Mouse (Mus musculus) urinary bladder, postnatal 14 days (tissue): ENCODE measurements at regions not wholly inside any gene's neighbourhood (a gene's known extent, or its start where the extent isn't known, plus 50 kb on each side); places are given as distances from the start of the nearest gene placed in this dataset.

Source experiments
- DNase-seq: peaks from one replicate; pipeline ENCODE4 v3.0.0; 2021; ENCODE audit warnings: low spot score

GRCm38 (mm10) chr8:79587258-79587657, 52.2 kb upstream of the Otud4 start:
- DNase-seq, result peak; percentile 73

- peak; percentile 59 for DNase-seq
Observed at GRCm38 (mm10) chr8:79584966-79585365, 54.5 kb upstream of the Otud4 start.

GRCm38 (mm10) chr8:79583326-79583725, 56.1 kb upstream of the Otud4 start:
- DNase-seq, result peak; percentile 42

GRCm38 (mm10) chr8:79582195-79582594, 57.2 kb upstream of the Otud4 start:
- no peak for DNase-seq

- DNase-seq, result peak; percentile 34
Observed at GRCm38 (mm10) chr8:79576086-79576485, 63.3 kb upstream of the Otud4 start.

- no peak for DNase-seq
Observed at GRCm38 (mm10) chr8:79575175-79575734, 64.2 kb upstream of the Otud4 start.

GRCm38 (mm10) chr8:79573491-79573890, 65.9 kb upstream of the Otud4 start:
- DNase-seq, result no peak

GRCm38 (mm10) chr8:79572526-79572925, 66.9 kb upstream of the Otud4 start:
- no peak for DNase-seq

- DNase-seq, result no peak
Observed at GRCm38 (mm10) chr8:79563101-79563500, 76.3 kb upstream of the Otud4 start.

- DNase-seq, result no peak
Observed at GRCm38 (mm10) chr8:79562669-79563068, 76.7 kb upstream of the Otud4 start.

- DNase-seq, result no peak
Observed at GRCm38 (mm10) chr8:79562071-79562581, 77.3 kb upstream of the Otud4 start.

GRCm38 (mm10) chr8:79561269-79562063, 78.0 kb upstream of the Otud4 start:
- no peak for DNase-seq

GRCm38 (mm10) chr8:79559516-79559915, 79.9 kb upstream of the Otud4 start:
- DNase-seq, result peak; percentile 22

GRCm38 (mm10) chr8:79554311-79554710, 85.1 kb upstream of the Otud4 start:
- DNase-seq, result no peak

GRCm38 (mm10) chr8:79550151-79550550, 89.3 kb upstream of the Otud4 start:
- DNase-seq, result no peak

GRCm38 (mm10) chr8:79548156-79548555, 91.3 kb upstream of the Otud4 start:
- no peak for DNase-seq

- no peak for DNase-seq
Observed at GRCm38 (mm10) chr8:79545866-79546373, 93.5 kb upstream of the Otud4 start.

GRCm38 (mm10) chr8:79542461-79542860, 97.0 kb upstream of the Otud4 start:
- no peak for DNase-seq

GRCm38 (mm10) chr8:79540053-79540452, 99.4 kb upstream of the Otud4 start:
- DNase-seq, result no peak

- DNase-seq, result no peak
Observed at GRCm38 (mm10) chr8:79534271-79534889, 105.0 kb upstream of the Otud4 start.

GRCm38 (mm10) chr8:79529556-79529955, 109.9 kb upstream of the Otud4 start:
- DNase-seq, result no peak

GRCm38 (mm10) chr8:79522040-79522439, 117.4 kb upstream of the Otud4 start:
- no peak for DNase-seq

GRCm38 (mm10) chr8:79518966-79519365, 119.6 kb upstream of the Smad1 start:
- DNase-seq, result peak; percentile 10
